Mouse (Mus musculus): ENCODE measurements around the gene Inpp4b.
"Not testable (repeated sequence)": the region's sequence is repeated elsewhere in the genome, so short reads cannot be mapped to it uniquely, and the experiment has no call there.

Inpp4b gene

GRCm38 (mm10) chr8:81946812-81947211 lies 604.5 kb downstream of the Inpp4b start:
- in situ Hi-C loops (cut with MboI): no loop called here

- in situ Hi-C loops (cut with MboI): no loop called here
Observed at GRCm38 (mm10) chr8:81953101-81953500, 610.7 kb downstream of the Inpp4b start.

- in situ Hi-C loops (cut with MboI): no loop called here
Observed at GRCm38 (mm10) chr8:81985128-81985665, 642.8 kb downstream of the Inpp4b start.

DNA sequence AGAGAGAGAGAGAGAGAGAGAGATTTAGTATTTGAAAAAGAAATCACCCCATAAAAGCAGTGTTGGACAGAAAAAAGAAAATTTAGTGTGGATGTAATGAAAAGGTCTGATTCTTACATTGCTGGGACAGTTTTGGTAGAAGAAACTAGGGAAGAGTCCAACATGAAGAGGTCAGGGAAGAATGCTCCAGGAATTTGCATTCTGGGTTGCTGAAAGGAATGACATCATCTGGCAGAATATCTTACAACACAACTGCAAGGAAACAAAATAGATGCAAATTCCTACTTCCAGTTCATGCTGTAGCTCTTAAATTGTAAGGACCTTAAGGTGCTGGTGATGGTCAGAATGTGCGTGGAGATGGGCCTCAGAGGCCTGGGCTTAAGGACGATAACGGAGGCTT lies 650.6 kb downstream of the Inpp4b start:
- in situ Hi-C loops (cut with MboI): no loop called here

DNA sequence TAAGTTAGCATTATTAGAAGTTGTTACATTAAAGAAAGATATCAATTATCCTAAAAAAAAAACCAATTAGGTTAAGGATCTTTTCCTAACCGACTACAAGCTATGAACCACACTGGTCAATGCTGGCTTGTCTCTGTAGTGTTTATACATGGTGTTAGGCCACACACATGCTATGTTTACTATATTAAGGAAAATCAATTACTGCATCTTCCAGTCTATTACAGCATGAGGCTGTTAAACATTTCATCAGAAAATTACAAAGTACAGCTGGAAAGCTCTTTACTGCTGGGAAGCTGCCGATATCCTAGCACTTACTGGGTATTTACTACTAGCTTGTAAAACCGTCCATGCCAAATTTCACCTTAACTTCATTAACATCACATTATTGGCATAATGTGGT lies 653.9 kb downstream of the Inpp4b start:
- in situ Hi-C loops (cut with MboI): no loop called here

DNA sequence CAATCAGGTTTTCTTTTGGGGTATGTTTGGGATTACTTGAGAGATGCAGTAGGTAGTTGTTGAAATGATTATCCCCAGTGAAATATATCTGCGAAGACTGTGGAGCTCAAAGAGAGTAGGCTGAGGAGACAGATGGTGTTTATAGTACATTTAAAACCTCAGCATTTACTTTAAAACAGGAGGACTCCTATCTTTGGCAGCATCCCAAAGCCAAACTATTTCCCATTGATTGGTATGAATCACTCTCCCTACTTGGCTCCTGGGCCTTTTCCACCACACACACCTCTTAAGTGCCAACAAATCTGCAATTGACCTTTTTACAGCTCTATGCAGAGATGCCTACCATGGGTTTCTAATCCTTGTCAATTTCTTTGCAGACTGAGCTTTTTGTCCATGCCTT lies 654.5 kb downstream of the Inpp4b start:
- in situ Hi-C loops (cut with MboI): no loop called here

DNA sequence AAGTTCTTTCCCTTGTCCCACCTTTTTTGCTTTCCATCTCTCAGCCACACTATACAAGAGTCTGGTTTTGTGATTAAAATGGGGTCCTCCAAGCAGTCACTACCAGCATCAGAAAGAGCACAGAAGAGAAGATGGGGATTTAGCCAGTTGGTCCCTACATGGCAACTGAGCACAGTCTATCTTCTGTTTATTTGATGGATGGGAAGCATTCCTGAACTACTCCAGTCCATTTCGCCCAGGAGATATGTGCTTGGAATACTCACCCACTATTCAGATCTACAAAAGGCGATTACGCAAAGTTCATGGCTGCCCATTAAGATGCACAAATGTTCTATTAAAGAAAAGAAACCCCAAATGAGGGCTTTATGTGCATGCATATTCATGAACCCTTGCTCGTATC lies 661.8 kb downstream of the Inpp4b start:
- in situ Hi-C loops (cut with MboI): no loop called here

GRCm38 (mm10) chr8:82005466-82005865 lies 663.1 kb downstream of the Inpp4b start:
- in situ Hi-C loops (cut with MboI): no loop called here

- in situ Hi-C loops (cut with MboI): no loop called here
Observed at GRCm38 (mm10) chr8:82017792-82018191, 675.4 kb downstream of the Inpp4b start.

DNA sequence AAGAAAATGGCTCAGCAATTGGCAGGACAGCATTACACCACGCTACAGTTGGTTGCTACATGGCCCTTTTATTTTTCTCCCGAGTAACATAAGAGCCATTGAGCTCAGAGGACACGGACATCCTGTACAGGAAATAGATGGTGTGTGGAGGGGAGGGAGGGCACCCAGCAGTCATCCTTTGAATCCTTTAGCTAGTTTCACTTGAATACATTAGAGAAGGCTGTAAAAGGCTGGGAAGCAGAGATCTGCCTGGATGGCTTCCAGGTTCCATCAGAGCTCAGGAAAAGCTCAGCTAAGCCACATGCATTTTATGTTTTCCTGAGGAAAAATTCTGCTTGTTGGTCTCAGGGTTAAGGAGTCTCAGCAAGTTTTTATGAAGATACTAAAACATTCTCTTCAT lies 685.0 kb downstream of the Inpp4b start:
- in situ Hi-C loops (cut with MboI): no loop called here

DNA sequence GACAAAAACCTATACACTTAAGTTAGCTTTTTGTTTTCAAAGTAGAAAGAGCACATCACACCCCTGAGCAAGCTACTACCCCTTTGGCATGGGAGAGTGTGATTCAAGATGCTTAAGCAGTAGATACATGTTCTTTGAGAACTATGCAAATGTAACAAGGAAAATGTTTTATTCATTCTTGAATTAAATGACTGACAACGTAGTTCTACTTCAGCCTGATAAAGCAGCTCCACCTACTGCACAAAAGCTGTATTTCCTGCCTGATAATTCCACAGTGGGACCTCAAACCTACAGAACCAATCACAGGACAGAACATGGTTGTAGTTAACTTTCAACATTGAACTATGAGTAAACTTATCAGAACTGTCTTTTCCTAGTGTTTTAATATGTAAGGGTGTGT lies 686.5 kb downstream of the Inpp4b start:
- in situ Hi-C loops (cut with MboI): no loop called here

DNA sequence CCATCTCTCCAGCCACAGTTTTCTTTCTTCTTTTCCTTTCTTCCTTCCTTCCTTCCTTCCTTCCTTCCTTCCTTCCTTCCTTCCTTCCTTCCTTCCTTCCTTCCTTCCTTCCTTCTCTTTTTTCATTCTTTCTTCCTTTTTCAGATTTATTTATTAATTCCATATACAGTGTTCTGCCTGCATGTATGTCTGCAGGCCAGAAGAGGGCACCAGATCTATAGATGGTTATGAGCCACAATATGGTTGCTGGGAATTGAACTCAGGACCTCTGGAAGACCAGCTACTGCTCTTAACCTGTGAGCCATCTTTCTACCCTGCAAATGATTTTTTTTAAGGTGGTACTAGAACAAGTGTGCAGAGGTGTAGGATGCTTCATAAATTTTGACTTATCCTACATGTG lies 689.7 kb downstream of the Inpp4b start:
- in situ Hi-C loops (cut with MboI): not testable (repeated sequence)

DNA sequence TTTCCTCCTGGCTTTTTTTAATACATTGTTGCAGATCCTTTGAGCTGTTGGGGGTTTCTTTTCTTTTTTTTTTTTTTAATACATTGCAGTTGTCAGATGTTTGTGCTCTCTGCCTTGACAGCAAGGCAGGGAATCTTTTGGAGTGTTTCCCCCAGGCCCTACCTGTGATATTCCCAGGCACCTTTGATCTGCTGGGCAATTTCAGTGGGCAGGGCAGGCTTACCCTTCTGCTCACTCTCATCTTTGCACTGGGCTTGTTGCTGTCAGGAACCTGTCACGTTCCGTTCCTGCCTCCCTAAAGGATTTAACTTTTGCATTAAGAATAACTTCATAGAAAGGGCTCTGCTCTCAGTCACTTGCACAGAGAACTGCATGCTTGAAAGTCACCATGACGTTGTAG lies 711.7 kb downstream of the Inpp4b start:
- in situ Hi-C loops (cut with MboI): no loop called here

- in situ Hi-C loops (cut with MboI): no loop called here
Observed at GRCm38 (mm10) chr8:82067619-82068018, 725.3 kb downstream of the Inpp4b start.

- in situ Hi-C loops (cut with MboI): no loop called here
Observed at GRCm38 (mm10) chr8:82079267-82079666, 736.9 kb downstream of the Inpp4b start.

GRCm38 (mm10) chr8:82086631-82087030 lies 744.3 kb downstream of the Inpp4b start:
- in situ Hi-C loops (cut with MboI): not testable (repeated sequence)

DNA sequence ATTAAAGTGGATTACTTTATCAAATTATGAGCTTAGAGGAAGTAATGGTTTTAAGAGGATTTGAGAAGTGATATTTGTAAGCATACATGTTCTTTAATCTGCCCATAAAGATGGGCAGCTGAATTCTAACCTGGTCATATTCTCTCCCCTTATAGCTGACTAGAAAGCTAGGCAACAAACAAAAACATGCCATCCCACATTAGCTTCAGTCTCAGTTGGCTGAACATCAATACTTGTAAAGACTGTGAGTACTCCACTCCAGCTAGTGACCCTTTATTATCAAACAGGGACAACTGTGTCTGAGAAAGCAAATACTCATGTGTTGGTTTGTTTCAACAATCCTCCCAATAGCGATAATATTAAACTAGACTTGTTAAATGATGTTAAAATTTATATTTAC lies 748.5 kb downstream of the Inpp4b start:
- in situ Hi-C loops (cut with MboI): no loop called here

DNA sequence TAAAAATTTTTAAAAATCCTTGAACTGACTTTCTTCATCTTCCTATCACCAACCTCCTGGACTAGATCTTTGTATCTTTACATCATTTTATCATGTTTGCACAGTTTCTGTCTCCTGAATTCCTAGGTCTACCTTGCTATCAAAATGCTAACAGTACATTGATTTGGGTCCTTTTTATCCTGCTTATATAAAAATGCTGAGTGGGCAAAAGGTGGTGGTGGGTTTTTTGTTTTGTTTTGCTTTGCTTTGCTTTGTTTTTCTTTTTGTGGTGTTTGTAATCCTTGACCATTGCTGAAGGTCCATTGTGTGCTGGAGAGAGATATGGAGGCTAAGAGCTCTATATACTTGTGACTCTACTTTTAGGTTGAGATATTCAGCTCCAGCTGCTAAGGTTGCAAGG lies 750.9 kb downstream of the Inpp4b start:
- in situ Hi-C loops (cut with MboI): no loop called here

DNA sequence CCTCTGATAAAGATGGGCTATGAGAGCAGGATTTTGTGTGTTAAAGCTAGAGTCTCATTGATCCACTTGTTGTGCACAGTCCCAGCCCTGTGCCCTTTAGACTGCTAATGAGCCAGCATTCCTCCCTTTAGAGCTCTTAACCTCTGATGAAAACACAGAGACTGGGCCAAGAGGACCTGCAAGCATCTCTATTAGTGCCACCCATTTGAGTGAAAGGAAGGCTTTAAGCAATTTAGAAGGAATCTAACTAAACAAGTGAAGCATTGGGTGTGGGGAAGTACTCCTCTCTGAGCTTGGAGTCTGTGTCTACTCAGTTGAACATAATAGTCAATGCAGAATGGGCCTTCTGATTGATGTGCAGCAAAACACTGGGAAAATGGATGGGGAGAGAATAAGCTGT lies 762.2 kb downstream of the Inpp4b start:
- in situ Hi-C loops (cut with MboI): no loop called here

DNA sequence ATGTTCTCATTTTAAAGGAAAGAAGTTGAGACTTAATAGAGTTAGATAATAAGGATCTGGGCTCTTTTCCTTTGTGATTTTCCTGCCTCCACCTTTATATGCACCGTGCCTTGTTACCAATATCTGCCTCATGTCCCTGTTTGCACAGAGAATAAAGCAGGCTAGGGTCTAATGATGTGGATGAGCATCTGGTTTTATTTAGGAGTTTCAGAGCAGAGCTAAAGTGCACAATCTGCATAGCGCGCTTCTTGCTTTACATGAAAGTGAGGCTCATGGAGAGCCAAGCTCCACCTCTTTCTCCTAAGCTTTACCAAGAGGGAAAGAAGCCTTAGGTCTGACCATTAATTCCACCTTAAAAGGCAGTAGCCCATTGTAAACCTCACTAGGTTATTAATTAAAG lies 763.8 kb downstream of the Inpp4b start:
- in situ Hi-C loops (cut with MboI): no loop called here

DNA sequence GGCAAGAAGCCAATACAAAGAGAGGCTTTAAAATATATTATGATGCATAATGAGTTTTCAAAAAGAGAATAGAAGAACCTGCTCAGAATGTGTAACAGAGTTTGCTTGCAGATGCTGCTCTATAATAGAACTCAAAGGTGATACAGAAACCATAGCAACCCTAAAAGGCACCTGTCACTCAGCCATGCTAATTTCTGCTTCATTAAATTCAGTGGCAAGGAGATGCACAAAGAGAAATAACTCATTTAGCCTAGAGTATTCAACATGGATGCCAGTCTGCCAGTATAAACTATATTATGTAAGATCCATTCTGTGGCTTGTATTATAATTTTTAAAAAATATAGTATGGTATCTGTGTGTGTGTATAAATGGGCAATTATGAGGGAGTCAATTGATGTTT lies 807.9 kb downstream of the Inpp4b start:
- in situ Hi-C loops (cut with MboI): no loop called here

DNA sequence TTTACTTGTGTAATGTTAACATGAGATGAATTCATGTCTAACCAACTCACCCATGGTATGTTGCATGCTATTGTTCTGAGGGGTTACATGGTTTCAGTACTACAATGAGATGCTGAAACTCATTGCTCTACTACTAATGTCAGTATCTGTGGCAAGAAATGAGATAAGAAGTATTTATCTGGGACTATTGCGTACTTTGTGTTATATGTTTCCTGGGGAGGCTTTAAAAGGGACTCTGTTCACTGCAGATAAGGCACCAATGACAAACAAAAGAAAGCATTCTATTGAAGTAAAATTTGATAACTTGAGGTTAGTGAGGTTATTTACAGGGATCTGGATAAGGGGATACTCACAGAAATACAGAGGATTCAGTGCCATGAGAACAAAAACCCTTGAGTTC lies 815.6 kb downstream of the Inpp4b start:
- in situ Hi-C loops (cut with MboI): no loop called here
